Mouse (Mus musculus): ENCODE data around the gene Tha1. TPM values are rescaled to one million over a fixed set of nuclear protein-coding genes. Genes with fewer than 3 reads are reported as not detected.
"Not testable (repeated sequence)": the region's sequence is repeated elsewhere in the genome, so short reads cannot be mapped to it uniquely, and the experiment has no call there.

Gene Tha1
- polyA plus RNA-seq, 1 experiment from 2014 or later, result 3.2 TPM

GRCm38 (mm10) chr11:117839021-117839420 is 34.3 kb downstream of the Tha1 start:
- no peak for DNase-seq (ENCODE audit: low spot score)

GRCm38 (mm10) chr11:117838572-117838971 is 34.7 kb downstream of the Tha1 start:
- 84% methylated on average over 2 of the region's 2 CpGs for WGBS
- no peaks in the 10 kb centered on the region for H3K27me3 ChIP-seq (ENCODE audit: control insufficient read depth, insufficient read depth, low read length)
- no peak overlapping the region for H3K27ac ChIP-seq (ENCODE audit: low read depth, low read length)
- no peak overlapping the region for H3K9ac ChIP-seq (ENCODE audit: low read length)
- no peaks in the 10 kb centered on the region for H3K36me3 ChIP-seq (ENCODE audit: control insufficient read depth, insufficient read depth, low read length)
- H3K4me1 ChIP-seq (replicated peaks; ENCODE audit: control insufficient read depth, insufficient read depth, low read length), result no peaks in the 10 kb centered on the region
- H3K4me3 ChIP-seq (ENCODE audit: low read depth, low read length), result no peak overlapping the region
- ATAC-seq (replicated peaks; ENCODE audit: low FRiP score) (no peak), DNase-seq (ENCODE audit: low spot score) (no peak)
- H3K4me2 ChIP-seq (ENCODE audit: low read depth, low read length, severe bottlenecking), result no peak overlapping the region
- H3K9me3 ChIP-seq (ENCODE audit: control insufficient read depth, low read length), result no peaks in the 10 kb centered on the region

More at GRCm38 (mm10) chr11:117839021-117839420, 34.3 kb downstream of the Tha1 start:
- Histone ChIP-seq H3K27me3 (ENCODE audit: control insufficient read depth, insufficient read depth, low read length) (no peaks in the 10 kb centered on the region), H3K9me3 (ENCODE audit: control insufficient read depth, low read length) (no peaks in the 10 kb centered on the region), H3K4me1 (replicated peaks; ENCODE audit: control insufficient read depth, insufficient read depth, low read length) (no peaks in the 10 kb centered on the region), H3K27ac (ENCODE audit: low read depth, low read length) (no peak overlapping the region), H3K4me2 (ENCODE audit: low read depth, low read length, severe bottlenecking) (no peak overlapping the region), H3K36me3 (ENCODE audit: control insufficient read depth, insufficient read depth, low read length) (no peaks in the 10 kb centered on the region), H3K9ac (ENCODE audit: low read length) (no peak overlapping the region), H3K4me3 (ENCODE audit: low read depth, low read length) (no peak overlapping the region)
- 91% methylated on average over 1 of the region's 1 CpGs for WGBS
- ATAC-seq (replicated peaks; ENCODE audit: low FRiP score), result no peak

GRCm38 (mm10) chr11:117836306-117836705 is 37.0 kb downstream of the Tha1 start:
- ATAC-seq (replicated peaks; ENCODE audit: low FRiP score) (no peak), DNase-seq (ENCODE audit: low spot score) (no peak)
- Histone ChIP-seq H3K4me2 (ENCODE audit: low read depth, low read length, severe bottlenecking) (peak overlapping the region; percentile 24; the same call in 1 of the 2 replicates), H3K9ac (ENCODE audit: low read length) (no peak overlapping the region), H3K36me3 (ENCODE audit: control insufficient read depth, insufficient read depth, low read length) (no peaks in the 10 kb centered on the region), H3K9me3 (ENCODE audit: control insufficient read depth, low read length) (no peaks in the 10 kb centered on the region), H3K27ac (ENCODE audit: low read depth, low read length) (no peak overlapping the region), H3K27me3 (ENCODE audit: control insufficient read depth, insufficient read depth, low read length) (no peaks in the 10 kb centered on the region), H3K4me3 (ENCODE audit: low read depth, low read length) (no peak overlapping the region), H3K4me1 (replicated peaks; ENCODE audit: control insufficient read depth, insufficient read depth, low read length) (no peaks in the 10 kb centered on the region; the same call in 1 of the 2 replicates)
- WGBS, result 26% methylated on average over 13 of the region's 13 CpGs

GRCm38 (mm10) chr11:117834086-117834485 is 39.2 kb downstream of the Tha1 start:
- DNase-seq (ENCODE audit: low spot score) (no peak), ATAC-seq (replicated peaks; ENCODE audit: low FRiP score) (no peak)
- H3K27me3 ChIP-seq (ENCODE audit: control insufficient read depth, insufficient read depth, low read length), result no peaks in the 10 kb centered on the region
- H3K9ac ChIP-seq (ENCODE audit: low read length), result no peak overlapping the region
- no peak overlapping the region for H3K4me3 ChIP-seq (ENCODE audit: low read depth, low read length)
- no peaks in the 10 kb centered on the region; the same call in 1 of the 2 replicates for H3K4me1 ChIP-seq (replicated peaks; ENCODE audit: control insufficient read depth, insufficient read depth, low read length)
- no peak overlapping the region for H3K27ac ChIP-seq (ENCODE audit: low read depth, low read length)
- no peaks in the 10 kb centered on the region for H3K9me3 ChIP-seq (ENCODE audit: control insufficient read depth, low read length)
- WGBS, result 94% methylated on average over 8 of the region's 8 CpGs
- no peaks in the 10 kb centered on the region for H3K36me3 ChIP-seq (ENCODE audit: control insufficient read depth, insufficient read depth, low read length)
- no peak overlapping the region for H3K4me2 ChIP-seq (ENCODE audit: low read depth, low read length, severe bottlenecking)

GRCm38 (mm10) chr11:117833509-117833908 is 39.8 kb downstream of the Tha1 start:
- H3K9me3 ChIP-seq (ENCODE audit: control insufficient read depth, low read length), result not testable (repeated sequence)

GRCm38 (mm10) chr11:117832086-117832969 is 41.0 kb downstream of the Tha1 start:
- ATAC-seq (replicated peaks; ENCODE audit: low FRiP score), result peak; percentile 71
- Histone ChIP-seq H3K36me3 (ENCODE audit: control insufficient read depth, insufficient read depth, low read length) (no peaks in the 10 kb centered on the region), H3K4me2 (ENCODE audit: low read depth, low read length, severe bottlenecking) (peak overlapping the region; percentile 52), H3K4me1 (replicated peaks; ENCODE audit: control insufficient read depth, insufficient read depth, low read length) (peaks cover 3% of the 10 kb centered on the region; the same call in 1 of the 2 replicates), H3K27ac (ENCODE audit: low read depth, low read length) (no peak overlapping the region), H3K4me3 (ENCODE audit: low read depth, low read length) (peak overlapping the region; percentile 28), H3K9ac (ENCODE audit: low read length) (0 out of 2 replicates have a peak overlapping the region, but pooled peaks have one; percentile 17), H3K27me3 (ENCODE audit: control insufficient read depth, insufficient read depth, low read length) (no peaks in the 10 kb centered on the region), H3K9me3 (ENCODE audit: control insufficient read depth, low read length) (no peaks in the 10 kb centered on the region)
- WGBS, result 17% methylated on average over 28 of the region's 28 CpGs
- DNase-seq (ENCODE audit: low spot score), result peak; percentile 92

More at GRCm38 (mm10) chr11:117833509-117833908, 39.8 kb downstream of the Tha1 start:
- H3K4me1 ChIP-seq (replicated peaks; ENCODE audit: control insufficient read depth, insufficient read depth, low read length); H3K36me3 ChIP-seq (ENCODE audit: control insufficient read depth, insufficient read depth, low read length); H3K9ac ChIP-seq (ENCODE audit: low read length); DNase-seq (ENCODE audit: low spot score); H3K27ac ChIP-seq (ENCODE audit: low read depth, low read length); ATAC-seq (replicated peaks; ENCODE audit: low FRiP score); H3K27me3 ChIP-seq (ENCODE audit: control insufficient read depth, insufficient read depth, low read length); H3K4me2 ChIP-seq (ENCODE audit: low read depth, low read length, severe bottlenecking); H3K4me3 ChIP-seq (ENCODE audit: low read depth, low read length): not testable (repeated sequence)
- 93% methylated on average over 4 of the region's 6 CpGs for WGBS

GRCm38 (mm10) chr11:117830401-117830800 is 42.9 kb downstream of the Tha1 start:
- Histone ChIP-seq H3K4me3 (ENCODE audit: low read depth, low read length) (no peak overlapping the region), H3K4me1 (replicated peaks; ENCODE audit: control insufficient read depth, insufficient read depth, low read length) (peaks cover 8% of the 10 kb centered on the region), H3K9me3 (ENCODE audit: control insufficient read depth, low read length) (no peaks in the 10 kb centered on the region), H3K9ac (ENCODE audit: low read length) (no peak overlapping the region), H3K4me2 (ENCODE audit: low read depth, low read length, severe bottlenecking) (no peak overlapping the region), H3K27ac (ENCODE audit: low read depth, low read length) (no peak overlapping the region), H3K27me3 (ENCODE audit: control insufficient read depth, insufficient read depth, low read length) (no peaks in the 10 kb centered on the region), H3K36me3 (ENCODE audit: control insufficient read depth, insufficient read depth, low read length) (no peaks in the 10 kb centered on the region)
- DNase-seq (ENCODE audit: low spot score) (no peak), ATAC-seq (replicated peaks; ENCODE audit: low FRiP score) (no peak)
- 88% methylated on average over 9 of the region's 9 CpGs for WGBS

- H3K27ac ChIP-seq (ENCODE audit: low read depth, low read length), result no peak overlapping the region
- 87% methylated on average over 2 of the region's 2 CpGs for WGBS
- no peaks in the 10 kb centered on the region for H3K9me3 ChIP-seq (ENCODE audit: control insufficient read depth, low read length)
- DNase-seq (ENCODE audit: low spot score), result no peak
- H3K4me2 ChIP-seq (ENCODE audit: low read depth, low read length, severe bottlenecking), result no peak overlapping the region
- H3K4me3 ChIP-seq (ENCODE audit: low read depth, low read length), result no peak overlapping the region
- no peaks in the 10 kb centered on the region for H3K36me3 ChIP-seq (ENCODE audit: control insufficient read depth, insufficient read depth, low read length)
- no peak for ATAC-seq (replicated peaks; ENCODE audit: low FRiP score)
- no peak overlapping the region for H3K9ac ChIP-seq (ENCODE audit: low read length)
- H3K27me3 ChIP-seq (ENCODE audit: control insufficient read depth, insufficient read depth, low read length), result no peaks in the 10 kb centered on the region
- peaks cover 8% of the 10 kb centered on the region for H3K4me1 ChIP-seq (replicated peaks; ENCODE audit: control insufficient read depth, insufficient read depth, low read length)
Measured at GRCm38 (mm10) chr11:117829671-117830215, 43.5 kb downstream of the Tha1 start.

Measured in forebrain, embryonic 11.5 days (tissue).